Comparison of ENCODE assay signal across 9 mouse cellular contexts in the genomic region with DNA sequence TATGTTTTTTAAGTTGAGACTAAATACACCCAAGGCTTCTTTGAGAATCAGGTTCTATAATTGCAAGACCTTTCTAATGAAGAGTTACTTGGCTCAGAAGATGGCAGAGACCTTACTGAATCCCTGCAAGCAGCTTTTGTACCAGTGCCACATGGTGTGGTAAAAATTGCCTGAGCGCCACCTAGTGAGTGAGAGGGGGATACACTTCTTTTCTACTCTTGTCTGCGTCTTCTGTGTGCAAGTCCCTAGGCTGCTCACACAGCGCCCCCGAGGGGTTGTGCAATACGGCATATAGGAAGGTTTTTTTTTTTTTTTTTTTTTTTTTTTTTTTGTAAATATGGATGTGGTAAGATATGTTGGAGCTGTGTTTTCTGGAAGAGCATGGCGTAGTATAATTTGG. TPM values are rescaled to one million over a fixed set of nuclear protein-coding genes. Genes with fewer than 3 reads are reported as not detected.
DNase-seq lines count a peak whose midpoint lies in the region; ATAC-seq and TF ChIP-seq lines count a peak whose summit lies in the region.
"Had no signal": no experiment of that assay in that cellular context is flagged by ENCODE, and none has a peak within 500 bp of the region (broad histone marks: within the 10 kb centered on the region; RNA-seq: fewer than 3 reads in every experiment).

No protein-coding gene starts in this region.

- no peaks in the 10 kb centered on the region for H3K36me3 ChIP-seq in forebrain, embryonic 14.5 days (ENCODE audit: control insufficient read depth, insufficient read depth, low read length)
- H3K36me3 ChIP-seq: limb, embryonic 13.5 days had no signal

- no peaks in the 10 kb centered on the region for H3K4me1 ChIP-seq in forebrain, embryonic 14.5 days (ENCODE audit: control insufficient read depth, insufficient read depth, low read length)
- H3K4me1 ChIP-seq: limb, embryonic 13.5 days had no signal

- TF ChIP-seq CTCF in layer of hippocampus, adult 2 months (conservative IDR thresholded peaks at IDR 0.05), result peak; percentile 87

- H3K27ac ChIP-seq in forebrain, embryonic 14.5 days (ENCODE audit: low read depth, low read length), result no peak overlapping the region
- no peak overlapping the region for H3K27ac ChIP-seq in layer of hippocampus, adult 2 months
- H3K27ac ChIP-seq: limb, embryonic 13.5 days had no signal

- H3K9me3 ChIP-seq in forebrain, embryonic 14.5 days (replicated peaks; ENCODE audit: control insufficient read depth, low read length), result no peaks in the 10 kb centered on the region
- H3K9me3 ChIP-seq: limb, embryonic 13.5 days had no signal

- peak; percentile 65; the same call in 1 of the 2 replicates for ATAC-seq in forebrain, embryonic 14.5 days

- 28% methylated on average over 6 of the region's 6 CpGs for WGBS in forebrain, embryonic 14.5 days

- H3K27me3 ChIP-seq in forebrain, embryonic 14.5 days (replicated peaks; ENCODE audit: control insufficient read depth, insufficient read depth, low read length), result no peaks in the 10 kb centered on the region
- H3K27me3 ChIP-seq: limb, embryonic 13.5 days had no signal

- H3K4me3 ChIP-seq in forebrain, embryonic 14.5 days (ENCODE audit: low read depth, low read length), result no peak overlapping the region
- no peak overlapping the region for H3K4me3 ChIP-seq in layer of hippocampus, adult 2 months
- H3K4me3 ChIP-seq: limb, embryonic 13.5 days had no signal

- no peak overlapping the region for H3K4me2 ChIP-seq in forebrain, embryonic 14.5 days (ENCODE audit: low read length)
- H3K4me2 ChIP-seq: limb, embryonic 13.5 days had no signal

- peak; percentile 92 for DNase-seq in ES-CJ7 (ENCODE audit: low read depth, low spot score)
- peak; percentile 91 for DNase-seq in brain, adult 2 months (ENCODE audit: low read depth, low spot score)
- DNase-seq in forebrain, embryonic 14.5 days (ENCODE audit: low spot score), result peak; percentile 66
- DNase-seq in heart, postnatal 4 days, result peak; percentile 82
- DNase-seq in layer of hippocampus, adult 2 months (ENCODE audit: low spot score in 2 of 2), result peak; percentile 69 to 73
- DNase-seq in lung, postnatal 14 days, result peak; percentile 74
- peak; percentile 49 to 59 for DNase-seq in right cerebral cortex, postnatal 36 days (ENCODE audit: low spot score in 2 of 2)
- peak; percentile 60 for DNase-seq in yolk sac, embryonic 10.5 days (ENCODE audit: low spot score)

- no peak overlapping the region for H3K9ac ChIP-seq in forebrain, embryonic 14.5 days (ENCODE audit: low read length)
- H3K9ac ChIP-seq: limb, embryonic 13.5 days had no signal

RNA-seq across cellular contexts. Expression of a gene that starts 13.5 kb away (rescaled TPM):
- polyA plus RNA-seq in forebrain, embryonic 14.5 days (2014; fragmentation: Nextera tagmentation; extraction: Ambion mirVana), result 0.08 TPM in 1 of 2 replicates, not detected in the other
- total RNA-seq in heart, postnatal 4 days (2021), result under 1 TPM; 0.19 to 0.27 TPM
- total RNA-seq in layer of hippocampus, adult 2 months (2021), result not detected

RNA-seq across cellular contexts. Expression of a gene that starts 32.2 kb away (rescaled TPM):
- not detected in 2 replicates for polyA plus RNA-seq in forebrain, embryonic 14.5 days (2014; fragmentation: Nextera tagmentation; extraction: Ambion mirVana)
- not detected for total RNA-seq in heart, postnatal 4 days (2021)
- total RNA-seq in layer of hippocampus, adult 2 months (2021), result not detected
- polyA plus RNA-seq: limb, embryonic 13.5 days had no signal

RNA-seq across cellular contexts. Expression of a gene that starts 35.7 kb away (rescaled TPM):
- not detected in 2 replicates for polyA plus RNA-seq in forebrain, embryonic 14.5 days (2014; fragmentation: Nextera tagmentation; extraction: Ambion mirVana)
- total RNA-seq in heart, postnatal 4 days (2021), result not detected
- not detected for total RNA-seq in layer of hippocampus, adult 2 months (2021)
- polyA plus RNA-seq: limb, embryonic 13.5 days had no signal
